Mouse (Mus musculus) midbrain, embryonic 13.5 days (tissue): ENCODE measurements at regions not wholly inside any gene's neighbourhood (a gene's known extent, or its start where the extent isn't known, plus 50 kb on each side); places are given as distances from the start of the nearest gene placed in this dataset.

ENCODE experiments used
- ATAC-seq: fragments of 200-750 bp; cut with Nextera tagmentation; 2 replicates; pipeline ENCODE4 v1.8.0; 2017; ENCODE audit warnings: mild to moderate bottlenecking, moderate TSS enrichment, moderate library complexity
- H3K27ac ChIP-seq: fragments of 300-500 bp; sonication (generic); 2 replicates; pipeline ENCODE4 v1.5.1; 2015; ENCODE audit warnings: inconsistent platforms, mild to moderate bottlenecking, moderate library complexity
- H3K27me3 ChIP-seq: fragments of 300-500 bp; sonication (generic); 2 replicates; pipeline ENCODE4 v1.6.1; 2015; ENCODE audit warnings: mild to moderate bottlenecking, inconsistent platforms
- H3K36me3 ChIP-seq: fragments of 300-500 bp; sonication (generic); 2 replicates; pipeline ENCODE4 v1.6.1; 2015; ENCODE audit warnings: mild to moderate bottlenecking, inconsistent platforms
- H3K4me1 ChIP-seq: fragments of 300-500 bp; sonication (generic); replicated peaks from 2 replicates; pipeline ENCODE4 v1.6.1; 2015; ENCODE audit warnings: inconsistent platforms
- H3K4me2 ChIP-seq: fragments of 300-500 bp; sonication (generic); replicated peaks from 2 replicates; pipeline ENCODE4 v1.6.1; 2015; ENCODE audit warnings: moderate library complexity, mild to moderate bottlenecking, inconsistent platforms
- H3K4me3 ChIP-seq: fragments of 300-500 bp; sonication (generic); replicated peaks from 2 replicates; pipeline ENCODE4 v1.5.1; 2015; ENCODE audit warnings: mild to moderate bottlenecking, inconsistent platforms
- H3K9ac ChIP-seq: fragments of 300-500 bp; sonication (generic); replicated peaks from 2 replicates; pipeline ENCODE4 v1.6.1; 2015; ENCODE audit warnings: mild to moderate bottlenecking, inconsistent platforms
- H3K9me3 ChIP-seq: fragments of 300-500 bp; sonication (generic); 2 replicates; pipeline ENCODE4 v1.6.1; 2016; ENCODE audit warnings: mild to moderate bottlenecking, inconsistent platforms
- WGBS: fragments of 180-500 bp; shearing (Covaris S2); methylation state at CpG from one replicate; pipeline ENCODE4 v1.1.7; 2015; 5-methylcytosine and 5-hydroxymethylcytosine counted together

DNA sequence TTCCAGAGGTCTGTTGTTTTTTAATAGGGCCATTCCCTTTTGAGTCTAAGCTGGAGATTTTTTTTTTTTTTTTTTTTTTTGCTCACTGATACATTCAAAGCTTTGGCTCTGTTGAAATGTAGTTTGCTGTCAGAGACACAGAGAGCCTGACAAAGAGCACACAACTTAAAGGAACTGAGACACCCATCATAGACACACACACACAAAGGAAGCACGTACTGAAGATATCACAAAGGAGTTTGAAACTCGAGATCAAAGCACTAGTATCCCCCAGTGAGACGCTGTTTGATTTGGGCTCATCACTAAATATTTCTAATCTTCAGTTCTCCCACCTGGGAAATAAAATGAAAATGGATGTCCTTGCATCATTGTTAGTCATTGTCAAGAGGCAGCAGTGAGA, 210.0 kb downstream of the Npr3 start:
- H3K27ac ChIP-seq, result no peak overlapping the region
- no peaks in the 10 kb centered on the region for H3K27me3 ChIP-seq
- H3K4me1 ChIP-seq, result no peaks in the 10 kb centered on the region
- no peak for ATAC-seq
- no peak overlapping the region for H3K9ac ChIP-seq
- no peaks in the 10 kb centered on the region for H3K36me3 ChIP-seq
- WGBS, result 29% methylated on average over 3 of the region's 3 CpGs
- H3K4me2 ChIP-seq, result no peak overlapping the region
- no peaks in the 10 kb centered on the region for H3K9me3 ChIP-seq
- H3K4me3 ChIP-seq, result no peak overlapping the region

DNA sequence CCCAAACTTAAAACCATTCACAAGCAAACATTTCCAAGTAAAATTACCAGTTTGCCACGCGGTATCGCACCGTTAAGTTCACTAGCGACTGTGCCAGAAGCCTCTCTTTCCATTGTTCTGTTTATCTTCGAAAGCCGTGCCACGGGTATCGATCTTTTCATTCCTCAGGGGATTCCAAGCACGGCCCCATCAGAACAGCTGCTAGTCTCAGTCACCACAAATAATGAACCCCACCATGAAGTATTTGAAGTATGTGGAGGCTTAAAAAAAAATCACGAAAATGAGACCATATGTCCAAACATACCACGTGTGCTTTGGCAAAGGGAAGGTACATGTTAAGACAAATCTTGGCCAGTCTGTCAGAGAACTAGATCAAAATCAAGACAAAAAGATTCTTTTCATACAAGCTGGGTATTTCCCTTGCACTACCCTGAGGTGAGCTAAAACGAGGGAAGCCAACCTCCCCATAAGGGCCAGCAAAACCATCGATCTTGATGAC, 213.3 kb downstream of the Npr3 start:
- H3K9ac ChIP-seq, result no peak overlapping the region
- no peak overlapping the region for H3K4me3 ChIP-seq
- 75% methylated on average over 14 of the region's 14 CpGs for WGBS
- no peak for ATAC-seq
- no peaks in the 10 kb centered on the region for H3K27me3 ChIP-seq
- no peaks in the 10 kb centered on the region for H3K4me1 ChIP-seq
- H3K4me2 ChIP-seq, result no peak overlapping the region
- no peaks in the 10 kb centered on the region for H3K9me3 ChIP-seq
- no peak overlapping the region for H3K27ac ChIP-seq
- H3K36me3 ChIP-seq, result no peaks in the 10 kb centered on the region

DNA sequence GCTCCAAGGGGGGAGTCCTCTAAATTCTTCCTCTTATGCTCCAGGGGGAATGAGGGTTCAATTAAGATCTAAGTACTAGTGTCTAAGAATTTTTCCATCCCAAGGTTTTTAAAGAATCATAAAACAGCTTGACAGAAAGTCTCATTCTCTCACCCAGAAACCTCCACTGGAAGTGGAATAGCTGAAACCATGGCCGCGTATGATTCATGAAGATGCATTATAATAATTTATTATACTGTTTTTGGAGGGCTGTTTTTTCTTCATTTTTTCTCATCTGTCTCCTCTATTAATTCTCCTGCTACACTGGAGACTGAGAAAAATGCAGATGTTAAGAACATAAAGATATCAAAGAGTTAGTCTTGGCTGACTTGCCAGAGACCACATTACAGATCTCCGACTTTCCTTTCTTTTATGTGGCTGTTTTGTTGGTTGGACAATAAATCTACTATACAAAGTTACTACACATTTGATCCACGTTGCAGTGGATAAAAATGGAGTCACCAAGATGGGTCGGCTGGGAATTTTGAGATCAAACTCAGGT, 242.2 kb downstream of the Npr3 start:
- no peak for ATAC-seq
- Histone ChIP-seq H3K36me3 (no peaks in the 10 kb centered on the region), H3K27me3 (no peaks in the 10 kb centered on the region), H3K9me3 (no peaks in the 10 kb centered on the region), H3K4me2 (no peak overlapping the region), H3K4me3 (no peak overlapping the region), H3K9ac (no peak overlapping the region), H3K27ac (no peak overlapping the region), H3K4me1 (no peaks in the 10 kb centered on the region)
- WGBS, result 83% methylated on average over 5 of the region's 5 CpGs

DNA sequence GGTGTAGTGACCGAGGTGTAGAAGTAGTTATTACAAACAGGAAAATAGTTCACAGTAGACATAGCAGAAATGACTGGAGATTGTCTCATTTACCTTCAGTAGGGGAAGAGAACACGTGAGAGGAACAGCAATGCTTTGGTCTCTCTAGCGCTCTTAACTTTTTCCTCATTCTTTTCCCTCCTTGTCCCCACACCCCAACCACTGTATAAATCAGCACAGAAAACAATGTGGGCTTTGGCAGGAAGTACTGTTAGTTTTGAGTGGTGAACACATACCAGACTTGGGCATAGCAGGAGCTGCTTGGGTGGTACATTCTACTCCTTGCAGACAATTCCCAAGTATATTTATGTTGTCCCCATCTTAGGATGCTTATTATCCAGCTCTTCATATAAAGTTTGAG, 251.9 kb downstream of the Npr3 start:
- Histone ChIP-seq H3K9ac (no peak overlapping the region), H3K9me3 (no peaks in the 10 kb centered on the region), H3K27ac (no peak overlapping the region), H3K4me3 (no peak overlapping the region), H3K4me2 (no peak overlapping the region), H3K4me1 (no peaks in the 10 kb centered on the region), H3K36me3 (no peaks in the 10 kb centered on the region), H3K27me3 (no peaks in the 10 kb centered on the region)
- no peak for ATAC-seq
- WGBS, result 91% methylated on average over 3 of the region's 3 CpGs

DNA sequence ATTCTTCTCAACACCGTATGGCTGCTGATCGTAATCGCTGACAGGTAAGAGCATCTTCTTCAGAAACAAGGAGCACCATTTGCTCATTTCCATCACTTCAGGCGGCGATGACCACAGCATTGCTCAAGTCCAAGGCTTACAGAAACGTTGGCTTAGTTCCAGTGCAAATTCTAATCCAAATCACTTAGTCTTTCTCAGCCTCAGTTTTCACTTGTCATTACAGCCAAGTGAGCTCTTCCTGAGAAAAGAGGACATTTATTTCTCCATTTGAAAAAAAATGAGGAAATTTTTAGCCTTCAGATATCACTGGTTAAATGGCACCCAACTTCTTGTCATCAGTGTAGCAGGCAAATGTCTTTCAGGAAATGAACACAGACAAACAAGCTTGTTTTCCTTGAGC, 246.8 kb upstream of the Tars start:
- no peaks in the 10 kb centered on the region for H3K27me3 ChIP-seq
- H3K36me3 ChIP-seq, result no peaks in the 10 kb centered on the region
- no peaks in the 10 kb centered on the region for H3K9me3 ChIP-seq
- no peak overlapping the region for H3K4me2 ChIP-seq
- H3K4me3 ChIP-seq, result no peak overlapping the region
- 92% methylated on average over 6 of the region's 6 CpGs for WGBS
- H3K9ac ChIP-seq, result no peak overlapping the region
- no peak overlapping the region for H3K27ac ChIP-seq
- H3K4me1 ChIP-seq, result no peaks in the 10 kb centered on the region
- no peak for ATAC-seq

DNA sequence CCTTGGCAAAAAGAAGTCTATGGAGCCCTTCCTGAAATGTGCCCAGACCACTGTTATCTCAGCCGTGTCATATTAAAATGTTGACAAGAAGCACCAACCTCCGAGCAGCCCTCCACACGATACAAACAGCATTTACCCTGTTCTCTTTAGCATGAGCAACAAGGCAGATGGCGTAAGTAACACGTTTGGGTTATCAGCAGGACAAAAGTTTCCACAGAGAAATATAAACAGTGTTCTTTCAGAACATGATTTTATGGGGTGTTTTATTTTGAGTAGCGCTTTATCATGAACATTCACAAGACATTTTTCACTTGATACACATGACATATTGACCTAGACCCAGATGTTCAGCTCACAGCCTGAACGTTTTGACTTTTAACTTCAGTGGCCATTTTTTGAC, 245.3 kb upstream of the Tars start:
- H3K27me3 ChIP-seq, result no peaks in the 10 kb centered on the region
- no peaks in the 10 kb centered on the region for H3K9me3 ChIP-seq
- no peak overlapping the region for H3K27ac ChIP-seq
- no peak overlapping the region for H3K9ac ChIP-seq
- WGBS, result 85% methylated on average over 7 of the region's 7 CpGs
- no peaks in the 10 kb centered on the region for H3K4me1 ChIP-seq
- H3K4me3 ChIP-seq, result no peak overlapping the region
- ATAC-seq, result no peak
- no peak overlapping the region for H3K4me2 ChIP-seq
- H3K36me3 ChIP-seq, result no peaks in the 10 kb centered on the region

DNA sequence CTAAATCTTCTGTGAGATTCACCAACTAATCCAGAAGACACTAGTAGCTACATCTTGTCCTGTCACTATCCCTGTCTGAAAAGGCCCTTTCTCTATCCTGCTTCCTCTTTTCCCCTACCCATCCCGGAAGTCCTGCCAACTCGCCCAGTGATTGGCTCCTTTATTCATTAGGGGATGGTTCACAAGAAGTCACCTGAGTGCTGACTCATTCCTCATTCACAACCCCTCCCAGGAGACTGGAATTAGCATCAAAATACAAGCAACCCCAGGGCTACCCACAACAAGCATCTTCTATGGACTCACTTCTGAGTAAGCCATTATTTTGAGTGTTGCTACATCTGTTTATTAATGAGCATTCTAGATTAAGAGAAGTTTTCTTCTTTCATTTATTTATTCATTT, 231.2 kb upstream of the Tars start:
- no peak overlapping the region for H3K4me2 ChIP-seq

DNA sequence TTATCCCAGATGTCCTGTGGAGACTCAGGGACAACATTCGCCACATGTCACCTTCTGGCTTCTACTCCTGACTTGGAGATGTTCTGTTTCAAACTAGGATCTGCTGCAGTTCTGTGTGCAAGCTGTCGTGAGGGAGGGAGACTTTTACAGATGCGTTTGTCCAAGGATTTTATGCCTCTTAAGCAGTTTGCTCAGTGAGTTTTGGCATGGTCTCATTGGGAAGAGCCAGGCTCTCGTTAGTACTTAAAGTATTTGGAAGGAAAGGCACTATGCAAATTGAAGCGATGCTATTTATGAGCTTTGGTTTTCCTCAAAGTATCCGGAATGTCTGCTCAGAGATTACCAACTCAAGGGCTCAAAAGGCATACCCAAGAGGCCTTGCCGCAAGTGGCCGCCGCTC, 227.0 kb upstream of the Tars start:
- H3K9ac ChIP-seq, result no peak overlapping the region
- H3K4me1 ChIP-seq, result no peaks in the 10 kb centered on the region
- H3K27me3 ChIP-seq, result no peaks in the 10 kb centered on the region
- no peak overlapping the region for H3K4me3 ChIP-seq
- 77% methylated on average over 9 of the region's 9 CpGs for WGBS
- H3K4me2 ChIP-seq, result no peak overlapping the region
- no peak overlapping the region for H3K27ac ChIP-seq
- no peaks in the 10 kb centered on the region for H3K36me3 ChIP-seq
- no peaks in the 10 kb centered on the region for H3K9me3 ChIP-seq
- no peak for ATAC-seq

More for the DNA sequence above, 231.2 kb upstream of the Tars start:
- Histone ChIP-seq H3K9me3 (no peaks in the 10 kb centered on the region), H3K4me3 (no peak overlapping the region), H3K4me1 (no peaks in the 10 kb centered on the region), H3K9ac (no peak overlapping the region), H3K27ac (no peak overlapping the region), H3K36me3 (no peaks in the 10 kb centered on the region), H3K27me3 (no peaks in the 10 kb centered on the region)
- no peak for ATAC-seq
- WGBS, result 66% methylated on average over 2 of the region's 2 CpGs

DNA sequence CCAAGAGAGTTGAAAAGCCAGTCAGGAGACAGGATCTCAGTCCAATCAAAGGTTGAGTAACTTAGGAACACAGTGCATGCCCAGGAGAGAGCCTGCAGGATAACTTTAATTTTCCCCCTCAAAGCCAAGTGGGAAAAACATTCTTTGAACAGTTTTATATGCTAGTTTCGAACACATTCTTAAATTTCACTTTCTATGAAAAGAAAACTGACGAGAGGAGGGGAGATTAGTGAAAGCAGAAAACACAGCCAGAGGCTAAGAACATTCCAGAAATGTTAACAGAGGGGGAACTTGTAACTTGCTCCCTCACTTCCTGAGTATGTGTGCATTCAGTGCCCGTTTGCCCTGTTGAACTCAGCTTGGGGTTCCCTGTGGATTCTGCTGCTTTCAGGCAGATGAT, 213.0 kb upstream of the Tars start:
- 0 out of 2 replicates have a peak, but pooled peaks cover 3% of the 10 kb centered on the region for H3K4me1 ChIP-seq
- no peak for ATAC-seq
- 75% methylated on average over 3 of the region's 3 CpGs for WGBS

DNA sequence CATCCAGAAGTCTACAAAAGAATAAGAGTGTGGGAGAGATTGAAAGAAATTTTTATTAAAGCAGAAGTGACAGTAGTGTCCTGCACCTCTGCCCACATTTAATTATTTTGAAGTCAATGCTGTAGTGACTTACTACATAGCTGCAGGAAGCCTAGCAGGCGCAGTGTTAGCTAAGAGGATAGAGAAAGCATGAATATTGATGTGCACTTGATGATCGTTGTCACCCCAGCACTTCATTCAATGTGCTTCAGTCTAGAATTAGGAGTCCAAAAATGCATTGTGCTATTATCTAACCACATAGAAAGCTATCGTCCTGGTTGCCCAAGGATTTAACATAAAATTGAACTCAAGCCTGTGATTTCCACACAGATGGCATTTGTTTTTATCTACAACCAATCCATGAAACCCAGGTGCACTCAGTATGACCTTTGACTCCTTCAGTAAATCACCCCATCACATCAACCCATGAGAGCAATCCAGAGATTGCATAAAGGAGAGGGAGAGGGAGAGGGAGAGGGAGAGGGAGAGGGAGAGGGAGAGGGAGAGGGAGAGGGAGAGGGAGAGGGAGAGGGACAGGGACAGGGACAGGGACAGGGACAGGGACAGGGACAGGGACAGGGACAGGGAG, 210.7 kb upstream of the Tars start:
- Histone ChIP-seq H3K4me1 (0 out of 2 replicates have a peak, but pooled peaks cover 3% of the 10 kb centered on the region), H3K27me3 (no peaks in the 10 kb centered on the region), H3K4me2 (no peak overlapping the region), H3K27ac (no peak overlapping the region), H3K36me3 (no peaks in the 10 kb centered on the region), H3K9ac (no peak overlapping the region), H3K9me3 (no peaks in the 10 kb centered on the region), H3K4me3 (no peak overlapping the region)
- ATAC-seq, result no peak
- 37% methylated on average over 3 of the region's 3 CpGs for WGBS

More for the DNA sequence above, 213.0 kb upstream of the Tars start:
- Histone ChIP-seq H3K4me2 (no peak overlapping the region), H3K27ac (no peak overlapping the region), H3K9ac (no peak overlapping the region), H3K27me3 (no peaks in the 10 kb centered on the region), H3K4me3 (no peak overlapping the region), H3K9me3 (no peaks in the 10 kb centered on the region), H3K36me3 (no peaks in the 10 kb centered on the region)

DNA sequence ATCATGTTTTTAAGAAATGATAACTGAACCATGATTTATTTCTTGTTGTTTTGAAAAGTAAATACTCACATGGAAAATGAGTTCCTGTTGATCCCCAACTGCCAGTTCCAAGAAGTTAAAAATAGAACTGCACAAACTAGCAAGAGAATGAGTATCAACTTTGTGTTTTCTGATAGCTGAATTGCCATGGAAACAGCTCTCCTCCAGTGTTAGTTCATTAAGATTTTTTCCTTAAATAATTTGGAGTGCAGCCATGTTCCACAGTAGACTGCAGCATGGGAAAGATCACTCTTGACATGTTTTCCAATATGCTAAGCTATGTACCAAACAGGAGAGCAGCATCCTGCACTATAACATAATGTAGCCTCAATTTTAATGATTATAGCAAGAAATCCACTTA, 208.0 kb upstream of the Tars start:
- H3K4me3 ChIP-seq, result no peak overlapping the region
- no peak overlapping the region for H3K4me2 ChIP-seq
- no peak overlapping the region for H3K9ac ChIP-seq
- 0 out of 2 replicates have a peak, but pooled peaks cover 3% of the 10 kb centered on the region for H3K4me1 ChIP-seq
- no peak for ATAC-seq
- no peaks in the 10 kb centered on the region for H3K27me3 ChIP-seq
- no peaks in the 10 kb centered on the region for H3K9me3 ChIP-seq
- no peaks in the 10 kb centered on the region for H3K36me3 ChIP-seq
- H3K27ac ChIP-seq, result no peak overlapping the region

DNA sequence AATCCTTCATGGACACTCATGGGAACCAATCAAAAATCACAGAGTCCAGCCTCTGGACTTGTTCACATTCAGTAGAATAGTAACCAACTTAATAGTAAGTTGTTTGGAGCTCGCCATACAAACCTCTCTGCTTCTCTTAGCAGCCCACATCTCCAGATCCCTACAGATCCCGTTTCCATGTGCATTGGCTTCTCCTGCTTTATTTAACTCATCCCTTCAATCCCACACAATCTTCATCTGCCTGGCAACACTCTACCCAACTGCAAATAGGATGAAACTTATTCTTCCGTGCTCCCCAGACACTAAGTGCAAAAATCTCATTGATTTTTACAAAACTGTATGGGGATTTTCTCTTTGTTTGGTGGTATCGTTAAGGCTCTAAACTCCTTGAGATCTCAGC, 206.2 kb upstream of the Tars start:
- WGBS, result 88% methylated on average over 4 of the region's 4 CpGs
- Histone ChIP-seq H3K9ac (no peak overlapping the region), H3K4me3 (no peak overlapping the region), H3K27ac (no peak overlapping the region), H3K4me1 (0 out of 2 replicates have a peak, but pooled peaks cover 3% of the 10 kb centered on the region), H3K9me3 (no peaks in the 10 kb centered on the region), H3K4me2 (no peak overlapping the region), H3K27me3 (no peaks in the 10 kb centered on the region), H3K36me3 (no peaks in the 10 kb centered on the region)
- no peak for ATAC-seq

DNA sequence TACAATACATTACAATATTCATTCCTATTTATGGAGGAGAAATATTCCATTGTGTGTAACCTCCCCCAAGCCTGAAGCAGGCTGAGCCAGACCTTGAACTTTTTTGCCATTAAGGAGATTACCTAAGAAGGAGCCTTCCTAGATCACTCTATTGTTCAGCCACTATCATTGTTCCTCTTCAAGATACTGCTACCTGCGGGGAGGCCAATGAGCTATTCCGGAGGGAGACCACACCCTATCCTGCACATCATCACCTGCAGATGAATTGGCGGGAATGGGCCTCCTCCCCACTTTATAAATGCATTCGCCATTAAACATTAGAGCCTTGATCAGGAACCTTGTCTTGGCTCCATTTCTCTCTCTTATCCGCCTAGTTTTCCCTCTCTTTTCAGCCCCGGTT, 197.6 kb upstream of the Tars start:
- H3K36me3 ChIP-seq, result no peaks in the 10 kb centered on the region
- no peak overlapping the region for H3K27ac ChIP-seq
- no peak overlapping the region for H3K4me3 ChIP-seq
- H3K27me3 ChIP-seq, result no peaks in the 10 kb centered on the region
- 84% methylated on average over 6 of the region's 6 CpGs for WGBS
- H3K4me2 ChIP-seq, result no peak overlapping the region
- no peak for ATAC-seq
- no peaks in the 10 kb centered on the region for H3K4me1 ChIP-seq
- no peaks in the 10 kb centered on the region for H3K9me3 ChIP-seq
- no peak overlapping the region for H3K9ac ChIP-seq
